Mouse (Mus musculus) naive thymus-derived CD4-positive, alpha-beta T cell, adult 2 months (primary cell): Measurements from ENCODE around the gene Tmem253.
A peak's percentile ranks its signal among the peaks of the same experiment; 100 is the strongest.
"Not testable (repeated sequence)": the region's sequence is repeated elsewhere in the genome, so short reads cannot be mapped to it uniquely, and the experiment has no call there.

Experiments used
- DNase-seq: peaks from one replicate; pipeline ENCODE4 v3.0.0-alpha.2; 2011; ENCODE audit warnings: low read depth

The Tmem253 gene

GRCm38 (mm10) chr14:52021568-52022212 lies 6.2 kb downstream of the Tmem253 start:
- no peak for DNase-seq

GRCm38 (mm10) chr14:52022244-52022708 lies 6.8 kb downstream of the Tmem253 start:
- no peak for DNase-seq

GRCm38 (mm10) chr14:52022709-52023459 lies 7.4 kb downstream of the Tmem253 start:
- DNase-seq = peak; percentile 95

DNA sequence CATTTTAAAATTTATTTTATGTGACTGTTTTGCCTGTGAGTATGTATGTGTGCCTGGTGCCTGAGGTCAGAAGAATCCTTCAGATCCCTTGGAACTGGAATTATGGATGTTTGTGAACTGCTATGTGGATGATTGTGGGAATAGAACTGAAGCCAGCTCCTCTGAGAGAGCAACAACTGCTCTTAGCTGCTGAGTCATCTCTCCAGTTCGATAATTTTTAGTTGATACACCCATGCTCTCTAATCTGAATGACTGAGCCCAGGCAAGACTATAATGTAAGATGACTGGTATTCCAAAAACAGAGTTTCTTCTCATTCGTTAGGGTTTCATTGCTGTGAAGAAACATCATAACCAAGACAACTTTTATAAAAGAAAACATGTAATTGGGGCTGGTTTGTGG lies 8.7 kb downstream of the Tmem253 start:
- DNase-seq = no peak

DNA sequence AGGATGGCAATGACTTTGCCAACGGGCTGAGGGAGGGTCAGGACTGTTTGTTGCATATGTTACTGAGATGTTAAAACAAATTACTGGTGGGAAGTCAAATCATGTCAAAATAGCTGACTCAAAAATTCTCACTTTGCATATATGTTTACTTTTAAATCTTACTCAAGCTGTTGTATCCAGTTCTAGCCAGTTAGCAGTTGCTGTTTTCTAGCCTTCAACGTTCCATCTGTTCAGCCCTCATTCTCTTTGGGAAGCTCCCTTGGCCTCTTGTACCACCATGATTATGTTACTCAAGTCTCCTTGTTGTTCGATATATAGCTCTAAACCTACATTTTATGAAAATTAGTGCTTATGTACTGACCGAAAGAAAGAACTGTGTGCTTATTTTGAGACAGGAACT lies 10.9 kb downstream of the Tmem253 start:
- DNase-seq = no peak

DNA sequence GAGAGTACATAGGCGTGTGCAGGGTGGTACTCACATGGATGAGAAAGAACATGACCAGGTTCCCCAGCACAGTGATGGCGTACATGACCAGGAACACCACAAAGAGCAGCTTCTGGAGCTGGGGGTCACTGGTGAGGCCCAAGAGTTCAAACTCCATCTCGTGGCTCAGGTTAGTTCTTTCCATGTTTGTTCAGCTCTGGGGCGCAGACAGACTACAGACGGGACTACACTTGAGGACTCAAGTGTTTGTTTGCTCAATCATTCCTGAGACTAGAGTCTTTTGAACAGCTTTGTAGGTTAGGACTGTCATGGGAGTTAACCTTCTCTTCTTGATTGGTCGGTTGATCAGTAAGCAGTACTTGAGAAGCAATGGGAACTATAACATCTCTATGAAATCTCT lies 20.5 kb downstream of the Tmem253 start:
- DNase-seq = no peak

- no peak for DNase-seq
These were observed 23.9 kb downstream of the Tmem253 start for GRCm38 (mm10) chr14:52039332-52039731.

- not testable (repeated sequence) for DNase-seq
These were observed 26.9 kb downstream of the Tmem253 start, which contains the start of gene Olfr221 for GRCm38 (mm10) chr14:52042359-52042758. Gene Olfr221, minus strand, starts transcription at chr14:52042459.

DNA sequence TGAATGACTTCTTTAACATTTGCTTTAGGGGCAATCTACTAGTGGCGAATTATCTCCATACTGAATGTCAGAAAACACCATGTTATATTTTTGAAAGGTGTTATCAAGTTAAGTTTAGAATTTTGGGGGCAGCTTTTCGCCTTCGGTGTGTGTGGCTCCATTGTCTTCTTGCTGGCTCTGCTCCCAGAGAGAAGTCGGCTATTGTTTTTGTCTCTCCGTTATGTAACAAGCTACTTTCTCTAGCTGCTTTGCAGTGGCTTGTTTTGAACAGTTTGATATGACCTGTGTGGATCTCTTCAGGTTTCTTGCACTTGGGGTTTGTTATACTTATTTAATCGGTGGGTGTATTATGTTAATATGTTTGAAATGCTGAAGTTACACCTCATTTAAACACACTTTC lies 28.0 kb downstream of the Tmem253 start:
- no peak for DNase-seq

DNA sequence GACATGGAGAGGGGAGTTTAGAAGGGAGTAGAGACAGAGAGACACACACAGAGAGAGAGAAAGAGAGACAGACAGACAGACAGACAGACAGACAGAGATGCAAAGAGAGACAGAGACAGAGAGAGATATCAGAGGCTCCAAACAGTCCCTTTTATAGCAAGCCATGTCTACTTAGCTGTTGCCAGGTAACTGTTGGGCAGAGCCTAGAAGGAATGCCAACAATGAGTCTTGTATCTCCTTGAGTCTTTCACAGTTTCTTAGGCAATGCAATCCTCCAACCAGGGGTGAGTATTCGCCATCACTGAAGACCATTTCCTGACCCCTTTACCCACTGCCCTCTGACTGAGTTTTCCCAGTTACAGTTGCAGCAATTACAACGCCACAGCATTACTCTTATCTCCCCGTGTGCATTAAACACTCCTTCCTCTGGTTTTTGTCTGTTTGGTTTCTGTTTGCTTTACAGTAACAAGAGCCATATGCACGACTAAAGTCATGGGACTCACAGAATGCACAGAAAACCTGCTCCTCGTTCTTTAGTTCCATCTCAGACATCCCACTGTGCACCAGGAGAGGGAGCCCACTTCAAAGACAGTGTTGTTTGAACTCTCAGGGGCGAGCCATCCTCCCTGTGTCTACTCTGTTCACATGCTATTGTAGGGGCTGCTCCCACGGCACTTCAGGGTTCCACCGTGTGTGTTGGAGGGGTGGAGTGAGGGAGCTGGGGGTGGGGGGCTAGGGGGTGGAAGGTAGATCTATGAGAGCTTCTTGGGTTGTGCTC lies 29.6 kb downstream of the Tmem253 start:
- peak; percentile 37 for DNase-seq

DNA sequence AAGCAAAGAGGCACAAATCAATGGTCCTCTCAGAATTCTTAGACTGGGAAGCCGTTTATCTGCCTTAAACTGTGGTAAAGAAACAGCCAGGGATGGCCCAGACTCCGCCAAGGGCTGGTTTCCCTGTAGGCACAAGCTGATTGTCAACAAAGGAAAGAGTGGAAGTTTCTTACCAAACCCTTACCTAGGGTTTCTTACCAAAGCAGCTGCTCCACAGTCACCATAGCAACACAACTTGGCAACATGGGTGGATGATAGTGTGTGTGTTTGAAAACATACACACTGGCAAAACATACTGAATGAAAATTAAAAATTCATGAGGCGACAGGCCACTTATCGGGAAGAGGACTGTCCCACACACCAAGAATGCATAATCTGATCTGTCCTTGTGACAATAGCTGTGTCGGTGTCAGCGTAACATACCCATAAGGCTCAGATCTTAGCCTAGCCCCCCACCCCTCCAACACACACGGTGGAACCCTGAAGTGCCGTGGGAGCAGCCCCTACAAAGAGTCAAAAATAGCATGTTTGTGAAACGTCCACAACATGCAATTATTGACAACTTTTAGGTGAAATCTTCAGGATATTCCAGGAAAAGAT lies 30.6 kb downstream of the Tmem253 start:
- no peak for DNase-seq

- not testable (repeated sequence) for DNase-seq
These were observed 37.3 kb downstream of the Tmem253 start for GRCm38 (mm10) chr14:52052720-52053119.

DNA sequence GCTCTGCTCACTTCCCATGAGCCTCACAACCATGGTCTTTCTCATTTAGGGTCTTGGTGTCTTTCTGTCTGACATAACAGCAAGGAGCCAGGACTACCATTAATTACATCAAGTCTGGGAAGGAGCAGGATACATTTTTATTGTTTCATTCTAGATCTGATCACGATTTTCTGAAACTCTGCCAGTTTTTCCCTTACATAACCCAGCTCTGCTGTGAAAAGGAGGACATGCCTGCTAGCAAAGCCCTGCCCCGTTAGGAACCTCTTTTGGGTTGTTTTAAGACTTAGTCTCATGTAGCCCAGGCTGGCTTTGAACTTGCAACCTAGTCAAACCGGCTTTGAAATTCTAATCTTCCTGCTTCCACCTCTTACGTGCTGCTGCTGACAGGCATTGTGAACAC lies 44.5 kb downstream of the Tmem253 start:
- no peak for DNase-seq

- no peak for DNase-seq
These were observed 45.3 kb downstream of the Tmem253 start for GRCm38 (mm10) chr14:52060800-52061199.

DNA sequence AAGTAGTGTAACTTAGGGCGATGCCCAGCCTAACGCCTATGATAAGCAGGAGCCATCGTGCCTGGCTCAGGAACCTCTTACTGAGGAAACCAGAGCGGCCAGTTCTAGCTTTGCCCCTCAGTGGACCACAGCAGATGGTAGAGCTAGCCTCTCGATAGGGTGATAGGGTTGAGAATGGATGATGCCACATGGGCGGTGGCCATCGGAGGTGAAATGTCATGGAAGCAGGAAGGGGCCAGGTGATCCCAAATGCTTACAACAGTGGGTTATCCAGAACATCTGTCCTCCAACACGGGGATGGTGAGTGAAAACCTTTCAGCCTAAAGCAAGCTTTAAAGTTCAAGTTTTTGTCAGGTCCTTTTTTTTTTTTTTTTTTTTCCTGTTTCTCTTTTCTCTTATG lies 46.3 kb downstream of the Tmem253 start:
- DNase-seq = no peak

- DNase-seq = no peak
These were observed 50.7 kb downstream of the Tmem253 start for GRCm38 (mm10) chr14:52066135-52066534.
